Mouse (Mus musculus) testis, adult 2 months (tissue): ENCODE data around the gene Hoxd9.

Source experiments
- CTCF ChIP-seq: fragments of 200-500 bp; IDR thresholded peaks from 2 replicates; pipeline ENCODE4 v1.5.1; 2012; ENCODE audit warnings: low read depth, mild to moderate bottlenecking, inconsistent platforms, low read length, moderate library complexity; ENCODE audit not compliant: control insufficient read depth, insufficient read depth, insufficient replicate concordance
- POLR2A ChIP-seq: fragments of 200-500 bp; IDR thresholded peaks from 2 replicates; pipeline ENCODE4 v1.6.1; 2012; ENCODE audit warnings: low read depth, mild to moderate bottlenecking, inconsistent platforms, low read length, moderate library complexity; ENCODE audit not compliant: control insufficient read depth

DNA sequence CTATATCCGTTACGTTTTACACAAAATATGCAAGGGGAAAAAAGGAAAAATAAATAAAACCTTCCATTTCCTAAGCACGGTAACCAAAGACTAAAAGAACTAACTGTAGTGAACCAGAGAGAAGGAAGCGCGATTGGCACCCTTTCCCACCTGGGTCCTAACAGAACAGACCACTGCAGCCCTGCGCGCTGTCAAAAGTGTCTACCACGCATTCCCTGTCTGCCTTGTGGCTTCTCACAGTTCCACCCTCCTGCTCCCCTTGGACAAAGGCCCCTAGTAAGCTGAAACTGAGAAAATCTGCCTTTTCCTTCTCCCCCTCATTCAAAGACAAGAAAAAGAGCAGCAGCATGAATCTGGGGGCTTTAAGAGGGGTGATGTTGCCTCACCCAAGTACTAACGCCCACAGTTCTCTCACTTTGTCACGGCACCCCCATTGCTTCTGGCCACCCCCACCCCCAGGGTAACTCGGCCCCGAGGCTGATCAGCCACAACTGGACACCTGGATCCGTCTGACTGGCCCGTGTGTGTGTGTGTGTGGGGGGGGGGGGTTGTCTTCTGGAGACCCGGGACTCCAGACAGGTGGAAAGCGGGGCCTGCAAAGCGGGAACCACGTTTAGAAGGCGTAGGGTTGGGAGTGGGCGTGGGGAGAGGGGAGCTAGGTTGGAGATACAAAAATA is 42.6 kb upstream of the Hoxd9 start:
- TF ChIP-seq CTCF = no peak
- no peak for TF ChIP-seq POLR2A
